Mouse (Mus musculus): ENCODE measurements around the gene Rfwd3. TPM values are rescaled to one million over a fixed set of nuclear protein-coding genes. Genes with fewer than 3 reads are reported as not detected.
A peak's percentile ranks its signal among the peaks of the same experiment; 100 is the strongest.
"Not testable (repeated sequence)": the region's sequence is repeated elsewhere in the genome, so short reads cannot be mapped to it uniquely, and the experiment has no call there.

Rfwd3 gene
- 10 to 100 TPM; 78.9 to 79.4 TPM for total RNA-seq (2021)
- long read RNA-seq, experiment 1, full-length matches to known transcripts = 9 of 12 reads
- long read RNA-seq, experiment 1, partial matches to known transcripts = 0 of 12 reads
- long read RNA-seq, experiment 1, other reads (novel, unspliced or antisense) = 3 of 12 reads
- long read RNA-seq, experiment 2, full-length matches to known transcripts = 15 of 29 reads
- long read RNA-seq, experiment 2, partial matches to known transcripts = 12 of 29 reads
- long read RNA-seq, experiment 2, other reads (novel, unspliced or antisense) = 2 of 29 reads

DNA sequence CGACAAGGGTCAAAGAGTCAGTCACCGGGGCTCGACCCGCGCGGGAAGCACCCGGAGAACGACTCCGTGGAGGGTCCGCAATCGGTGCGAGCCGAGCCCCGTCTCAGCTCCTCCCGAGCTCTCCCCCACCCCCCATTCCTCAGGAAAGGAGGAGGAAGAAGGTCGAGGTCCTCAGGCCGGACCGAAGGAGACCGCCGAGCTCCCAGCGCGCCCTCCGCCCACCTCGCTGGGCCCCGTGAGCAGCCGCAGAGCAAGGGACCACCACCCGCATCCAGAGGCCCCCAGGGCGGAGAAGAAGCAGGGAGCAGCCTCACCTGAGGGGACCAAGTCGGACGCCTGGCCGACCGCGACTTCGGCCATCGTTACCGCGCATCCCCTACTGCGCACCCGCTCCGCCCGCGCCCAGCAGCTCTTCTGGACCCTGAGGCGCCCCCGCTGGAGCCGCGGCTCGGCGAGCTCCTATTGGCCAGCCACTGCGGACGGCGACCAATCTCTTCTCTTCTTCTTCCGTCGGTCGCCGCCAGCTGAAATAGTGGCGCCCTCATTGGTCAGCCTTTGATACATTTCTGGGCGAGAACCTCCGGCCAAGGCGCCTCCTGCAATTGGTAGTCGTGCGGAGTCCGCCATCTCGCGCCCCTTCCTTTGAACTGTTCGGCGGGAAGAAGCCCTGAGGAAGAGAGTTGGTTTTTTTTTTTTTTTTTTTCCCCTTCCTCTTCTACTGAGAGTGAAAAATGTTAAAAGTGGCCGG, at the start of gene Rfwd3:
Gene Rfwd3 (minus strand): TSS at position 402 of the 748 bp plus-strand sequence.
- DNase-seq (ENCODE audit: low spot score in 2 of 2) = peak; percentile 82 to 89

DNA sequence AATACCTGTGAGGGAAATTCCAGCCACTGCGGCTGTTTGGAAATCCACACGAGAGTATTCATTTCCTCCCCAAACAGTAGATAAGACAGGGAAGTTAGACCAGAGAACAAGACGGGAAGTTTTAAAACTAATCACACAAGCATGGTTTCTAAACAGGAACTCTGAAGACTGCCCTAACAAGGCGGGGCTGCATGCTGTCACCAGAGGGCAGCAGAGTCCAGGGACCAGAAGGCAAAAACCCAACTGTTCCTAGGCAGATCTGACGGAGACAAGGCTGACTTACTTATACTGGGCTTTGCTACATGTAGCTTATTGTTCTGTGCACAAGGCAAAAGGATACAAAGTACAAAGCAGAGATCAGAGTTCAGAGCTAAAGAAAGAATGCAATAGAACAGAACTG, 43.2 kb upstream of the Rfwd3 start:
- peak; percentile 59 to 73 for DNase-seq (ENCODE audit: low spot score in 2 of 2)

DNA sequence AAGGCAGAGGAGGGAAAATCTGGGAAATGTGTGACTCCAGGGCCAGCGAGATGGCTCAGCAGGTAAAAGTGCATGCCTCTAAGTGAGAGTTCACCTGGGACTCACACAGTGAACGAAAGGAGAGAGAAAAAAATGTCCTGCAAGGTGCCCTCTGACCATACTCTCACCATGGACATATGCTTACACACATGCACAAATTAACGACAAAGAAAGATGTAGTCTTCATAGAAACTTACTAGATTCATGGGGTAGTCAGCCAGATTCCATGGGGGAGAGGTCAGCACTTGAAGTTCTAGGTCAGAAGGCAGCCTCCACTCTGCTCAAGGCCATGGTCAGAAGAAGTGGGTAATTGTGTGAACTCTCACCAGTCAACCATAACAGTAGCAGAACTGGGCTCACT, 40.2 kb upstream of the Rfwd3 start:
- DNase-seq (ENCODE audit: low spot score in 2 of 2) = no peak

DNA sequence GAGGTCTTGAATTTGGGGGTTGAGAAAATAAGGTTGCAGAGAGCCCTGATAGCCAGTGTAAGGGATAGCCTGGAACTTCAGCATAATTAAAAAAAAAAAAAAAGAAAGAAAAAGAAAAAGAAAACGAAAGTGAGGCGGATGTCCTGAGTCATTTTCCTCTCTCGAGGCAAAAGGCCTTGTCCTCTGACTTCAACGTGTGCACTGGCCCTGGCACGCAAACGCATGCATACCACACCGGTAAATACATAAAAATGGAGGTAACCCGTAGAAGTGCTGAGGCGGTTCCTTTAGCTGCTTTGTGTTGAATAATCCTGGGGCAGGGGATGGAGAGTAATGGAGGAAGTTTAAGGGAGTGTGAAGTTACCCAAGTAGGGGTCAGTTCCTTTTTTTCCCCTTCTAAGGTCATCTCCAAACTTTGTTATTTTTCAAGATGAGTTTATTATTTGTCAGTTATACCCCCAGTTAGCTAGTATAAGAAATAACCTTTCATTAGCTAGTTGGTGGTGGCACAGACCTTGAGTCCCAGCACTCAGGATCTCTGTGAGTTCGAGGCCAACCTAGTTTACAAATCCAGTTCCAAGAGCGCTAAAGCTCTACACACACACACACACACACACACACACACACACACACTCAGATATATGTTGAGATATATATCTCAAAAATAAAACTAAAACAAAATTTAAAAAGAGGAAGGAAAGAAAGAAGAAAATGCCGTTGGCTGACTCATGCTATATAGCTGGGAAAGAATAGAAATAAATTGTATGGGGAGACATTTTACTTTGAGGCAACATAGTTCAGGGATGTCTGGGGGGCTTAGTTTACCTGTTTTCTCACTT, 38.6 kb upstream of the Rfwd3 start:
- DNase-seq (ENCODE audit: low spot score in 2 of 2) = no peak

DNA sequence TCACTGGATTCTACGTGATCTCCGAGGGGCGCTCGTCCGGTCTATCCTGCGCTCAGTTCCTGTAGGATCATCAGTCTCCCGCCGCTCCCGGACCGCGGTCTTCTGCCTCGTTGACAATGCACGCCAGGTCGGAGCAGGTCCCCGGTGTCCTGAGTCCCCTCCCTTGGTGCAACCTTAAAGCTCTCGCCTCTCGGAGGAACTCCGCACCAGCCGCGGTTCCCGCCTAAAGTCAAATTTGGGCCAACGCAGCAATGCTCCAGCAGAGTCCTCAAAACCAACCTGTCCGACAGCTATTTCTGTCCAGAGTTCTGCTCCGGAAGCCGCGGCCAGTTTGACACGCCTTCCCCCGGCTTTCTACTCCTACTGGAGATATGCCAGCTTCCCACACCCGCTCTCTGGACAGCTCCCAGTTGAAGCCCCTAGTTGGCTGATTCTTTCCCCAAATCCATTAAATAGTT, 37.9 kb upstream of the Rfwd3 start, which contains the start of gene Mlkl:
Gene Mlkl (minus strand): TSS at position 288 of the 458 bp plus-strand sequence.
- peak; percentile 39 to 44 for DNase-seq (ENCODE audit: low spot score in 2 of 2)

DNA sequence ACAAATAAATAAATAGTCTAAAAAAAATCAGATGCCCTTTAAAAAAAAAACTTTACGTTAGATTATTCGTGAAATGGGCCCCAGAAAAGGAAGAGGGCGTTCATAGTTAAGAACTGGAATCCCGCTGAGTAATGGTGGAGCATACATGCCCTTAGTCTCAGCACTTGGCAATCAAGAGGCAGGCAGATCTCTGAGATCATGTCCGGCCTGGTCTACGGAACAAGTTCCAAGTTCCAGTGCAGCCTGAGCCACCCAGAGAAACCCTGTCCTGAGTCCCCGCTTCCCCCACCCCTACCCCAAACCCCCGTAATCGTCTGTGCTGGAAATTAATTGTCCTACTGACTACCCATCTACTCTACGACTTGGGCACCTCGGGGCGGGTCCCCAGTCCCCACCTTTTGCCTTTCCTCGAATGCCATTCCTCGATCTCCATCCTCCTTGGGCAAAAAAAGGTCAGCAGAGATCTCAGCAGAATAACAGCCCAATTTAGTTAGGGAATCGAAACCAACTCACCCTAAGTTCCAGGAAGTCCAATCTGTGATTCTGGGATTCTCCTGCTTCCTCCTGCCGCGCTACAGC, 37.4 kb upstream of the Rfwd3 start:
- no peak for DNase-seq (ENCODE audit: low spot score in 2 of 2)

DNA sequence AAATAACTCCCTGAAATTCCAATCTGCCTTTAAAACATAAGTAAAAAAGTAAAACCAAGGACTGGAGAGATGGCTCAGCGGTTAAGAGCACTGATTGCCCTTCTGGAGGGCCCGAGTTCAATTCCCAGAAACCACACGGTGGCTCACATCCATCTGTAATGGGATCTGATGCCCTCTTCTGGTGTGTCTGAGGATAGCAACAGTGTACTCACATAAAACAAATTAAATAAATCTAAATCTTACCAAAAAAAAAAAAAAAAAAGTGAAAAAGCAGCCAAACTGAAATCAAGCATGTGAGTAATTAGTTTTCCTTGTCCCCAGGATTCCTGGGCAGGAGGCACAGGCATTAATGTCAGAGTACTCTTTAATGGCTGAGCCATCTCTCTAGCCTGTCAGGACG, 36.7 kb upstream of the Rfwd3 start:
- DNase-seq (ENCODE audit: low spot score in 2 of 2) = no peak

DNA sequence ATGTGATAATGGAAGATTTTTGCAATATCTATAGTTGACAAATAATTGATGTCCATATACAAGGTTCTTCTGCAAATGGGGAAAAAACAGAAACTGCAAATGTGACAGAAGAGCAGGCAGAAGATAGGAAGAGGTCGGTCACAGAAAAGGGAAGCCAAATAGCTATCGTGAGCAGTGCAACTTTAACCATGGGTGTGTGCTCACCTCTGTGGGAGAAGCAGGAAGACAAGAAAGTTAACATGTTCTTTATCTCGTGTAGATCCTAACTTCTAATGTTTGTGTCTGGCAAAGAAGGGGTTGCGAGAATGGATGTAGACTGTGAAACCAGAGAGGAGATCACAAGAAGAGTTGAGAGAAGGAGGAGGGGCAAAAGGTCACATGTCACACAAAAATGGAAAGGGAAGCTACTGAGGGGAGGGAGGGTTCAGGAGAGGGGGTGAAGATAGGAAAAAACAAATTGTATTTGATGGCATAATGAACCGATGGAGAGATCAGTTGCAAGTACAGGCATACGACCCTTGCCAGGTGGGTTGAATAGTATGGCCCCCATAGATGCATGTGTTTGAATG, 25.3 kb upstream of the Rfwd3 start:
- DNase-seq (ENCODE audit: low spot score in 2 of 2) = no peak

DNA sequence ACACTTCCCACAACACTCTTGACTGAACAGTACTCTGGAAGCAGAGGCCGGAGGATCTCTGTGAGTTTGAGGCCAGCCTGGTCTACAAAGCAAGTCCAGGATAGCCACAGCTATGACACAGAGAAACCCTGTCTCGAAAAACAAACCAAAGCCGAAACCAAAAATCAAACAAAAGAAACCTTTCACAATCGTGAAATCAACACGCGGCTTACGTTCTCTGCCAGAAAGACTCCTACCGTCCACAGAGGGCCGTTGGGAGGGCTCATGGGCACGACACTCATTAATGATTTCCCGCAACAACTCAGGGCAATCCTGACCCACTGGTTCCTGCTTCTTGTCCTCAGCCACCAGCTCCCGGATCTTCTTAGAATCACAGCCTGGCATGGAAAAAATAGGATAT, 14.7 kb upstream of the Rfwd3 start:
- DNase-seq (ENCODE audit: low spot score in 2 of 2) = no peak

DNA sequence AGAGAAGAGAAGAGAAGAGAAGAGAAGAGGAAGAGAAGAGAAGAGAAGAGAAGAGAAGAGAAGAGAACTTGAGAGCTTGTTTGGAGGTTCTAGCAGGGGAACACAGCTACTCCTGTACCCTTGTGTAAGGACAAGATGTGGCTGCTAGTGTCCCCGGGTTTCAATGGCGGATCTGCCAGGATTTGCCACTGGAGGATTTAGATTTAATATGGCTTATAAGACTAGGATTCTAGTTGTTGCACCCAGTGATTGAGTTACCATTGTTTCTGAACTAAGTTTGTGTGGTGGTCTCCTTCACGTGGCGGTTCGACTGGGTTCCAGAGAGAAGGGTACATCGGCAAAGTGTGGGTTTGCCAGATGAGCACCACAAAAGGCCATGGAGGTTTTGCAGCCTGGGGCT, 13.9 kb upstream of the Rfwd3 start:
- not testable (repeated sequence) for DNase-seq (ENCODE audit: low spot score in 2 of 2)

DNA sequence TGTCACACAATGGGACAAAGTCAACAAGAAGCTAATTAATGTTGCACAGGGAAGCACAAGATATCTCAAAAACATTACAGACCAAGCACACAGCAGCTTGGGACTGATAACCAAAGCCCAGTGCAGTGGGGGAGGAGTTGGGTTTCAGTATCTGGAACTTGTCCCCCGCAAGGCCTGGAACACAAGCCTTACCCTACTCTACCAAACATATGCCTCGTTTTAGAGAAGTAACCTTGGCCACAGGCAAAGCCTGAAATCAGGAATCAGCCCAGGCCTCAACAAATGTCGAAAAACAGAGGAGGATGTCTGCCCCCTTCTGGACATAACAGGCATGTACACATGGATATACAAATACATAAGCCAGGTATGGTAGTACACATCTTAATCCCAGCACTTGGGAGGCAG, 12.7 kb upstream of the Rfwd3 start:
- DNase-seq (ENCODE audit: low spot score in 2 of 2) = no peak

DNA sequence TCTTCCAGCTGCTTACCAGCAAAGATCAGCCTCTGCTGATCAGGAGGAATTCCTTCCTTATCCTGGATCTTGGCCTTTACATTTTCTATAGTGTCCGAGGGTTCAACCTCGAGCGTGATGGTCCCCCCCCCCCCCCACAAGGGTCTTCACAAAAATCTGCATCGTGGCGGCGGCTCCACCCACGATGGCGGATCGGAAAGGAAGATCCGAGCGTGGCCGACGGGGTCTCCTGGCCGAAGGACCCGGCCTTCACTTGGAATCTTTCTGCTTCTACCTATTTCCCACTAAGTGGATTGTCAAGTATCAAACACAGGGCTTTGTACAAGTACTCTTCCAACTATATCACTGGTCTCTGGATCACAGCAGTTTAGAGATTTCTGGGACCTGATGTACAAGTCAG, 10.0 kb upstream of the Rfwd3 start:
- DNase-seq (ENCODE audit: low spot score in 2 of 2) = not testable (repeated sequence)

DNA sequence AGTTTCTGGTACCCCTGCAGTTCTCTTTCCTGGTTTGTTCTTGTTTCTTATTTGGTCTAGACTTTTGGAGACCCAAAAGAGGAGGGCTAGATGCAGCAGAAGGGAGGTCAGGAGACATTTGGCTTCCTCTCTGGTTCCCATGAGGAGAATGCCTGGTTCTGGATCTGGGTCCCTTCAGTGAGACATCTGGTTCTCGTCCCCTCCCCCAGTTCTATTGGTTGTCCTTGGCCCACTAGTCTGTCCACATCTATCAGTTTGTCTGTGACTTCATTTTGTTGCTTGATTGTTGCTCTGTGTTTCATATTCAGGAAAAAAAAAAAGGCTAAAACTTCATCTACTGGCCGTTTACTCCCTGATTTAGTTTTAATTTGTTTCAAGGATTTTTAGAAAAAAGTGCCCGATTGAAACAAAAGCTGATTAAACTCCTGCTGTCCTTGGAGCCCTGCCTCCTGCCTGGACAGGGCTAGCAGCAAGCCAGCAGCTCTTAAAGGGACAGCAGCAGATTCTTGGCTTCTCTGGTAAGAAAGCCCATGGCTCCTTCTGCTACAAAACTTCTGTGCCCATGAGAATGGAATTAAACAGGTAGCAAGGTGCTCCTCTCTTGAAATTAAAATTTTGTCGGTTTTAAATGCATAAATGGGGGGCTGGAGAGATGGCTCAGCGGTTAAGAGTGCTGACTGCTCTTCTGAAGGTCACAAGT, 5.2 kb upstream of the Rfwd3 start:
- DNase-seq (ENCODE audit: low spot score in 2 of 2) = no peak

DNA sequence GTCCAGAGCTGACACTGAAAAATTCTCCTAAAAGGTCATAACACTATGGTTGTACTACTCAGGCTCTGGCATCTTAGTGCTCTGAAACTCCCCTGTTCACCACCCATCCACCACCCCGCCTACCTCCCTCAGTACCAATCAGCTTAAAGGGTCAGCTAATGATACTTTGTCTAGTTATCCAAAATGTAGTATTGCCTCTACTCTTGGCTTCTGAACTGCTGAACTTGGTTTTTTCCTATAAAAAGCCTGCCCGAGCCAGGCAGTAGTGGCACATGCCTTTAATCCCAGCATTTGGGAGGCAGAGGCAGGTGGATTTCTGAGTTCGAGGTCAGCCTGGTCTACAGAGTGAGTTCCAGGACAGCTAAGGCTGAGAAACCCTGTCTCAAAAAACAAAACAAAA, 4.3 kb upstream of the Rfwd3 start:
- DNase-seq (ENCODE audit: low spot score in 2 of 2) = no peak

DNA sequence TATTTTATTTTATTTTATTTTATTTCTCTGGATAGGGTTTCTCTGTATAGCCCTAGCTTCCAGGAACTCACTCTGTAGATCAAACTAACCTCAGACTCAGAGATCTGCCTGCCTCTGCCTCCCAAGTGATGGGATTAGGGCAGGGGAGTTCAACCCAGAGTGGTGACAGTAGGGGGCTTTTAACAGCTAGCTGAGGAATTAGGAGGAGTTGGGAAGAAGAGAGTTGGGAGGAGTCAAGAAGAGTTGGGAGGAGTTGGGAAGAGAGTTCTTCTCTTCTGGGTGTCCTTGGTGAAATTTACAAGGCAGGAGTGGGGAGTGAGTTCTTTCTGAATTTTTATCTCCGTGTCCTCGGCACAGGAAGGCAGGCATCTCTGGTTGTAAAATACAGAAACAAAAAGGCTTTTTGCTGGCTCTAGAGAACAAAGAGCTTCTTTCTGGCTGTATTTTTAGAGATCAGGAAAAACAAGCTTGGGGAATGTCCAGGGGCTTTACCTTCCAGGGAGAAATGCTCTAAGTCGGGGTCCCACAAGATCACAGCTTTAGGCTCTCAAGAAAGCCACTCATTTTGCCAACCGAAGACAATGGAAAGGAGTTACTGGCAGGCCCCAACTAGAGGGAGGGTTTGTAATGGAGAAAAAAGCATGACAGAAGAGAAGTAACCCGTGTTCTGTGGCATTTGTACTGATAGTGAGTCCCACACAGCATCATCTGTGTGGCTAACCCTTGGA, 3.2 kb upstream of the Rfwd3 start:
- not testable (repeated sequence) for DNase-seq (ENCODE audit: low spot score in 2 of 2)

DNA sequence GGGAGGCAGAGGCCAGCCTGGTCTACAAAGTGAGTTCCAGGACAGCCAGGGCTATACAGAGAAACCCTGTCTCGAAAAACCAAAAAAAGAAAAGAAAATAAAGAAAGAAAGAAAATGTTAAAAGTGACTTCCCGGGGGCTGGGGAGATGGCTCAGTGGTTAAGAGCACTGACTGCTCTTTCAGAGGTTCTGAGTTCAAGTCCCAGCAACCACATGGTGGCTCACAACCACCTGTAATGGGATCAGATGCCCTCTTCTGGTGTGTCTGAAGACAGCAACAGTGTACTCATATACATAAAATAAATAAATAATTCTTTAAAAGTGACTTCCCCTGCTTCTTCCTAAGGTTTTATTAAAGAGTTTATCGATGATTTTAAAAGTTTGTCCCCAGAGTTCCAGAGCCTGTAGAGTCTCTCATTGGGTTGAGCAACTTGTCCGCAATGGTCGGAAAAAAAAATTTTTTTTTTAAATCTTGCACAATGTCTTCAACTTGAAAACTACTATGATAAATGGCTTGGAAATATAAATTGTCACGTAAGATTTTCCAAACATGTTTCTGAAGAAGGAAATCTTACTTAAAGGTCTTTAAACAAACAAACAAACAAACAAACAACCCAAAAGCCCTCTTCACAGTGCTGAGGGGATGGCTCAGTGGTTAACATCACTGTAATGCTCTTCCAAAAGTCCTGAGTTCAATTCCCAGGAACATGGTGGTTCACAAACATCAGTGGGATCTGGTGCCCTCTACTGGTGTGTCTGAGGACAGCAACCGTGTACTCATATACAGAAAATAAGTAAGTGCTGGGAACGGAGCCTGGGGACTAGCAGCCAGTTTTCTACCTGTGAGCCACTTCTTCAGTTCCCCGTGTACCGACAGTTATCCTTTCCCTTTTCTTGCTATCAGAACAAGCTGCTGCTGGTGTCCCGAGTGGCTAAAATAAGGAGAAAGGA, 850 bp upstream of the Rfwd3 start:
- DNase-seq (ENCODE audit: low spot score in 2 of 2) = no peak

DNA sequence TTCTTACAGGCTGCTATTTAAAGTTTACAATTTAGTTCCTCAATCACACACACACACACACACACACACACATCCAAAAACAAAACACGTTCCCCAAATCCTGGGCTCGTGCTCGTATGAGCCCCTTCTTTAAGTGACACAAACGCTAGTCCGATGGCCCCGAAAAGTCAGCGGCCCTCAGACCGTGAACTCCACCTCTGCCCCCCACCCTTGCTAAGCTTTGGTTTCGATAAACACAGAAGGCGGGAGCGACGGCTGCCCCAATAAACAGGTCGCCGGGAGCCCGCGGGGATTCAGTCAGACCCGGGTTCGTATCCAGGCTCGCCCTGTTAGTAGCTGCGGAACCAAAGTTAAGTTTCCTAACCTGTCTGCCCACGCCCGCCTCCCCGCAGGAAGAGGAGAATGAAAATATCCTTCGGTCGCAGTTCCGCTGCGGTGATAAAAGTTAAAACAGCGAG, 630 bp downstream of the Rfwd3 start:
- DNase-seq (ENCODE audit: low spot score in 2 of 2) = peak; percentile 23 to 33

DNA sequence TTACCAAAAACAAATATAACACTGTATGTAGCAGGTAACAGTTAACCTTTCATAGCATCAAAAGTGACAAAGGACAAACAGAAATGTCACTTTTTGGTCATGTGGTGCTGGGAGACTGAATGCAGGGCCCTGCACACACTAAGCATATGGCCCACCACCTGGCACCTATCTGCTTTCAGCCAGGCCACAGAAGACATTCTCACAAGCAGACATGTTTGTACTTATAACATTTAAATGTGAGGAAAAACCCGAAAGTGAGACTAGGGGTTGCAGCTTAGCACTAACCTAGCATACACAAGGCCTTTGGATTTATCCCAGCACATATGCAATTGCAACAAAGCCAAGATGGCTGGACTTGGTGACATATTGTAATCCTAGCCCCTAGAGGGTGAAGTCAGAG, 2.0 kb downstream of the Rfwd3 start:
- no peak for DNase-seq (ENCODE audit: low spot score in 2 of 2)

Data from adrenal gland, postnatal 4 days (tissue).